Mouse (Mus musculus): ENCODE results near the gene Sorbs2. TPM values are rescaled to one million over a fixed set of nuclear protein-coding genes. Genes with fewer than 3 reads are reported as not detected.

Sorbs2 gene
- polyA plus RNA-seq, 1 experiment, result 0.09 TPM

- TF ChIP-seq USF1 (IDR thresholded peaks at IDR 0.05; ENCODE audit: low read depth) (no peak), CTCF (IDR thresholded peaks at IDR 0.05; ENCODE audit: control insufficient read depth, insufficient read depth, insufficient read length) (no peak), MYOG (IDR thresholded peaks at IDR 0.05; ENCODE audit: control insufficient read depth, extremely low read depth, insufficient read length) (no peak)
- H3K79me2 ChIP-seq (ENCODE audit: control insufficient read depth, insufficient read depth), result no peaks in the 10 kb centered on the region
- H3K79me3 ChIP-seq (ENCODE audit: low read depth), result no peaks in the 10 kb centered on the region
- H3ac ChIP-seq (ENCODE audit: control insufficient read depth, insufficient read length, low read depth), result no peak overlapping the region
- H3K4me3 ChIP-seq (ENCODE audit: insufficient read depth, poor library complexity, severe bottlenecking), result no peak overlapping the region
- H3K27me3 ChIP-seq (ENCODE audit: control insufficient read depth, insufficient read depth, insufficient read length), result no peaks in the 10 kb centered on the region
- no peaks in the 10 kb centered on the region for H3K36me3 ChIP-seq (ENCODE audit: control insufficient read depth, insufficient read depth)
These were observed 20.1 kb downstream of the Sorbs2 start for GRCm38 (mm10) chr8:45527708-45528107.

- H3K79me3 ChIP-seq (ENCODE audit: low read depth), result no peaks in the 10 kb centered on the region
- H3K79me2 ChIP-seq (ENCODE audit: control insufficient read depth, insufficient read depth), result no peaks in the 10 kb centered on the region
- no peaks in the 10 kb centered on the region for H3K27me3 ChIP-seq (ENCODE audit: control insufficient read depth, insufficient read depth, insufficient read length)
- TF ChIP-seq MAX (IDR thresholded peaks at IDR 0.05), result peak; percentile 33
- peak; percentile 30 for TF ChIP-seq MYOD1 (IDR thresholded peaks at IDR 0.05; ENCODE audit: control insufficient read depth, insufficient read length, low read depth)
- peak; percentile 24 for TF ChIP-seq FOSL1 (IDR thresholded peaks at IDR 0.05; ENCODE audit: insufficient read depth, low read length, poor library complexity, severe bottlenecking)
- no peak for TF ChIP-seq USF1 (IDR thresholded peaks at IDR 0.05; ENCODE audit: low read depth)
- H3K4me3 ChIP-seq (ENCODE audit: insufficient read depth, poor library complexity, severe bottlenecking), result no peak overlapping the region
- H3ac ChIP-seq (ENCODE audit: control insufficient read depth, insufficient read length, low read depth), result no peak overlapping the region
- H3K36me3 ChIP-seq (ENCODE audit: control insufficient read depth, insufficient read depth), result no peaks in the 10 kb centered on the region
These were observed 21.3 kb downstream of the Sorbs2 start for GRCm38 (mm10) chr8:45528890-45529289.

- Histone ChIP-seq H3K79me3 (ENCODE audit: low read depth) (no peaks in the 10 kb centered on the region), H3K27me3 (ENCODE audit: control insufficient read depth, insufficient read depth, insufficient read length) (no peaks in the 10 kb centered on the region), H3K4me3 (ENCODE audit: insufficient read depth, poor library complexity, severe bottlenecking) (no peak overlapping the region), H3K36me3 (ENCODE audit: control insufficient read depth, insufficient read depth) (no peaks in the 10 kb centered on the region), H3K79me2 (ENCODE audit: control insufficient read depth, insufficient read depth) (no peaks in the 10 kb centered on the region), H3ac (ENCODE audit: control insufficient read depth, insufficient read length, low read depth) (no peak overlapping the region)
- no peak for TF ChIP-seq MYOD1 (IDR thresholded peaks at IDR 0.05; ENCODE audit: control insufficient read depth, insufficient read length, low read depth)
- no peak for TF ChIP-seq FOSL1 (IDR thresholded peaks at IDR 0.05; ENCODE audit: insufficient read depth, low read length, poor library complexity, severe bottlenecking)
- TF ChIP-seq CTCF (IDR thresholded peaks at IDR 0.05; ENCODE audit: control insufficient read depth, insufficient read depth, insufficient read length), result no peak
- no peak for TF ChIP-seq MYOG (IDR thresholded peaks at IDR 0.05; ENCODE audit: control insufficient read depth, extremely low read depth, insufficient read length)
- TF ChIP-seq CEBPB (IDR thresholded peaks at IDR 0.05; ENCODE audit: low read depth), result no peak
- TF ChIP-seq MAX (IDR thresholded peaks at IDR 0.05), result no peak
- no peak for TF ChIP-seq USF1 (IDR thresholded peaks at IDR 0.05; ENCODE audit: low read depth)
These were observed 29.0 kb downstream of the Sorbs2 start for GRCm38 (mm10) chr8:45536578-45536977.

- TF ChIP-seq FOSL1 (IDR thresholded peaks at IDR 0.05; ENCODE audit: insufficient read depth, low read length, poor library complexity, severe bottlenecking) (no peak), MYOD1 (IDR thresholded peaks at IDR 0.05; ENCODE audit: control insufficient read depth, insufficient read length, low read depth) (no peak), USF1 (IDR thresholded peaks at IDR 0.05; ENCODE audit: low read depth) (no peak)
- no peak overlapping the region for H3K4me3 ChIP-seq (ENCODE audit: insufficient read depth, poor library complexity, severe bottlenecking)
- no peaks in the 10 kb centered on the region for H3K27me3 ChIP-seq (ENCODE audit: control insufficient read depth, insufficient read depth, insufficient read length)
- H3ac ChIP-seq (ENCODE audit: control insufficient read depth, insufficient read length, low read depth), result no peak overlapping the region
- no peaks in the 10 kb centered on the region for H3K79me3 ChIP-seq (ENCODE audit: low read depth)
- no peaks in the 10 kb centered on the region for H3K36me3 ChIP-seq (ENCODE audit: control insufficient read depth, insufficient read depth)
- no peaks in the 10 kb centered on the region for H3K79me2 ChIP-seq (ENCODE audit: control insufficient read depth, insufficient read depth)
These were observed 32.9 kb downstream of the Sorbs2 start for GRCm38 (mm10) chr8:45540513-45540912.

- Histone ChIP-seq H3ac (ENCODE audit: control insufficient read depth, insufficient read length, low read depth) (no peak overlapping the region), H3K79me3 (ENCODE audit: low read depth) (no peaks in the 10 kb centered on the region), H3K4me3 (ENCODE audit: insufficient read depth, poor library complexity, severe bottlenecking) (no peak overlapping the region), H3K27me3 (ENCODE audit: control insufficient read depth, insufficient read depth, insufficient read length) (no peaks in the 10 kb centered on the region), H3K36me3 (ENCODE audit: control insufficient read depth, insufficient read depth) (no peaks in the 10 kb centered on the region), H3K79me2 (ENCODE audit: control insufficient read depth, insufficient read depth) (no peaks in the 10 kb centered on the region)
- TF ChIP-seq FOSL1 (IDR thresholded peaks at IDR 0.05; ENCODE audit: insufficient read depth, low read length, poor library complexity, severe bottlenecking) (no peak), CTCF (IDR thresholded peaks at IDR 0.05; ENCODE audit: control insufficient read depth, insufficient read depth, insufficient read length) (no peak), CEBPB (IDR thresholded peaks at IDR 0.05; ENCODE audit: low read depth) (peak; percentile 60), MAX (IDR thresholded peaks at IDR 0.05) (no peak), USF1 (IDR thresholded peaks at IDR 0.05; ENCODE audit: low read depth) (no peak), MYOG (IDR thresholded peaks at IDR 0.05; ENCODE audit: control insufficient read depth, extremely low read depth, insufficient read length) (no peak)
These were observed 44.6 kb downstream of the Sorbs2 start for GRCm38 (mm10) chr8:45552175-45552574.

- Histone ChIP-seq H3K36me3 (ENCODE audit: control insufficient read depth, insufficient read depth) (no peaks in the 10 kb centered on the region), H3K4me3 (ENCODE audit: insufficient read depth, poor library complexity, severe bottlenecking) (no peak overlapping the region), H3K79me3 (ENCODE audit: low read depth) (no peaks in the 10 kb centered on the region), H3K79me2 (ENCODE audit: control insufficient read depth, insufficient read depth) (no peaks in the 10 kb centered on the region), H3K27me3 (ENCODE audit: control insufficient read depth, insufficient read depth, insufficient read length) (no peaks in the 10 kb centered on the region), H3ac (ENCODE audit: control insufficient read depth, insufficient read length, low read depth) (no peak overlapping the region)
- no peak for TF ChIP-seq USF1 (IDR thresholded peaks at IDR 0.05; ENCODE audit: low read depth)
- TF ChIP-seq MYOD1 (IDR thresholded peaks at IDR 0.05; ENCODE audit: control insufficient read depth, insufficient read length, low read depth), result no peak
- no peak for TF ChIP-seq FOSL1 (IDR thresholded peaks at IDR 0.05; ENCODE audit: insufficient read depth, low read length, poor library complexity, severe bottlenecking)
- no peak for TF ChIP-seq MAX (IDR thresholded peaks at IDR 0.05)
- no peak for TF ChIP-seq CEBPB (IDR thresholded peaks at IDR 0.05; ENCODE audit: low read depth)
These were observed 47.0 kb downstream of the Sorbs2 start for GRCm38 (mm10) chr8:45554627-45555026.
